Mouse (Mus musculus) C2C12 (cell line): ENCODE measurements around the gene Hoxc6.

Source experiments
- CEBPB ChIP-seq: IDR thresholded peaks from one replicate; pipeline ENCODE4 v1.6.1; 2011; ENCODE audit warnings: low read depth, mild to moderate bottlenecking, control low read depth, moderate library complexity
- CTCF ChIP-seq: IDR thresholded peaks from one replicate; pipeline ENCODE4 v1.5.1; 2011; ENCODE audit not compliant: control insufficient read depth, insufficient read depth, insufficient read length
- FOSL1 ChIP-seq: IDR thresholded peaks from one replicate; pipeline ENCODE4 v1.8.0; 2011; ENCODE audit warnings: mild to moderate bottlenecking, low read length; ENCODE audit not compliant: poor library complexity, insufficient read depth, severe bottlenecking
- MAX ChIP-seq: IDR thresholded peaks from one replicate; pipeline ENCODE4 v1.6.1; 2011; ENCODE audit warnings: mild to moderate bottlenecking, control low read depth
- MYOG ChIP-seq: IDR thresholded peaks from one replicate; pipeline ENCODE4 v1.6.1; 2011; ENCODE audit not compliant: control insufficient read depth, insufficient read length; ENCODE audit errors: extremely low read depth
- USF1 ChIP-seq: IDR thresholded peaks from one replicate; pipeline ENCODE4 v1.6.1; 2011; ENCODE audit warnings: low read depth, mild to moderate bottlenecking, control low read depth, moderate library complexity

DNA sequence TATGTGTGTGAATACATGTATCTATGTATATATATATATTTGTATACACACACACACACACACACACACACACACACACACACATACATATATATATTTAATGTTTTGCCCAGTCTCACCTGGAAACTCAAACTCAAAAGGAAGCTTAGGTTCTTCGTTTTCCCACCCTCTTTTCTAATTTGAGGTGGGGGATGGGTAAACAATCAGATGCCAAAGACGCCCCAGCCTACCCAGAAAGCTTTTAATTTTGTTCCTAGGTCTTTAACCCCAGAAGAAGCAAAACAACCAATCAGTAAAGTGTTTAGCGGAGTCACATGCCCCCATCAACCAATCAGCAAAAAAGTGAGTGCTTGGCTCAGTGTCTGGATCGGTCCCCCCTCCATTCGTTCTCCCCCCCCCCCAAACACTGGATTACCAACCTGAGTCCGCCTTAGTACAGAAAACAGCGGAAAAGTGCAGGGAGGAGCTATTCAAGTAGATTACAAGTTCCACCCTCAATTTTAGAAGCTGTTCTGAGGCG, 22.9 kb downstream of the Hoxc6 start:
- TF ChIP-seq CTCF (no peak), MYOG (no peak), CEBPB (no peak), MAX (no peak), USF1 (peak; percentile 74), FOSL1 (no peak)
